Mouse (Mus musculus) limb, embryonic 15.5 days (tissue): ENCODE results near the gene 6430628N08Rik. TPM values are rescaled to one million over a fixed set of nuclear protein-coding genes. Genes with fewer than 3 reads are reported as not detected.

Experiments used
- ATAC-seq: fragments of 200-750 bp; cut with Nextera tagmentation; 2 replicates; pipeline ENCODE4 v1.8.0; 2017; ENCODE audit warnings: low read depth, moderate TSS enrichment; ENCODE audit not compliant: insufficient number of reproducible peaks, low FRiP score, low TSS enrichment
- H3K27ac ChIP-seq: fragments of 300-500 bp; sonication (generic); 2 replicates; pipeline ENCODE4 v1.5.1; 2015; ENCODE audit warnings: moderate library complexity, mild to moderate bottlenecking, inconsistent platforms
- H3K27me3 ChIP-seq: fragments of 300-500 bp; sonication (generic); 2 replicates; pipeline ENCODE4 v1.6.1; 2015; ENCODE audit warnings: inconsistent platforms
- H3K36me3 ChIP-seq: fragments of 300-500 bp; sonication (generic); 2 replicates; pipeline ENCODE4 v1.6.1; 2015; ENCODE audit warnings: inconsistent platforms
- H3K4me1 ChIP-seq: fragments of 300-500 bp; sonication (generic); 2 replicates; pipeline ENCODE4 v1.6.1; 2015; ENCODE audit warnings: inconsistent platforms
- H3K4me2 ChIP-seq: fragments of 300-500 bp; sonication (generic); 2 replicates; pipeline ENCODE4 v1.6.1; 2015; ENCODE audit warnings: mild to moderate bottlenecking, inconsistent platforms
- H3K4me3 ChIP-seq: fragments of 300-500 bp; sonication (generic); 2 replicates; pipeline ENCODE4 v1.5.1; 2015; ENCODE audit warnings: mild to moderate bottlenecking, inconsistent platforms
- H3K9ac ChIP-seq: fragments of 300-500 bp; sonication (generic); 2 replicates; pipeline ENCODE4 v1.6.1; 2015; ENCODE audit warnings: inconsistent platforms
- H3K9me3 ChIP-seq: fragments of 300-500 bp; sonication (generic); 2 replicates; pipeline ENCODE4 v1.6.1; 2016; ENCODE audit warnings: inconsistent platforms
- WGBS: fragments of 180-500 bp; shearing (Covaris S2); methylation state at CpG from one replicate; pipeline ENCODE4 v1.1.7; 2015; 5-methylcytosine and 5-hydroxymethylcytosine counted together
- polyA plus RNA-seq: library from polyadenylated mRNA; unstranded; fragments of >200 nt; fragmentation: Nextera tagmentation; extraction: Ambion mirVana; gene quantifications from 2 replicates; pipeline ENCODE4 v1.2.1, GENCODE M21; 2015

6430628N08Rik gene
- polyA plus RNA-seq, 1 experiment from 2014 or later: not detected

DNA sequence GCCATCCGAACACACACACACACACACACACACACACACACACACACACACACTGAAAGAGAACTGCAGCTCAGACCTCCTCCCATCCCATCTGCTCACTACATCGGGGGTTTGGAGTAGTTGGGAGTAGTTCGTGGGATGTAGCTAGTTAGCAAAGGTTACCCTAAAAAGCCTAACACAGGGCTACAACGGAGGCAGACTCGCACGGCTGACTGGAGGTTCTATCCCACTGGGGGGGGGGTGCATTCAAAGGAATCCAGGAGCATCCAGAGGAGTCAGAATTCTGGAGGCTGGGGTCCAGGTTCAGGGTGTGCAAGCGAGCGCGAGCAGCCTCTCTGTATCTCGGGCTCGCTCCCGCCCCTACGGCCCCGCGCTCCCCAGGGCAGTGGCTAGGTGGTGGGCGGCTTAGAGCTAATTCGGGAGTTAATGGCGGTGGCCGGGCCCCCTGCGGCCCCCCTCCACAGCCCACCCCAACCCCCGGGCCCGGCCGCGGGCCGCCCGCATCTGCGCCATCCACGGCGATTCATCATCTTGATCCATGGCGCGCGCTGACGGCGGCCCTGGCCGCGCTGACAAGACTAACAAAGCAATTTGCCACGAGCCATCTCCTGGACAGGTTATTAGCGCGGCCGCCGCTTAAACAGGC lies 53.3 kb downstream of the 6430628N08Rik start:
- peaks cover 20% of the 10 kb centered on the region for H3K4me1 ChIP-seq
- no peak overlapping the region for H3K9ac ChIP-seq
- no peaks in the 10 kb centered on the region for H3K36me3 ChIP-seq
- H3K27ac ChIP-seq: no peak overlapping the region
- under 1% methylated on average over 41 of the region's 41 CpGs for WGBS
- ATAC-seq: no peak
- H3K4me2 ChIP-seq: 0 out of 2 replicates have a peak overlapping the region, but pooled peaks have one; percentile 12
- no peaks in the 10 kb centered on the region for H3K9me3 ChIP-seq
- H3K27me3 ChIP-seq: peaks cover 95% of the 10 kb centered on the region
- H3K4me3 ChIP-seq: no peak overlapping the region

Other genes starting within 250 kb of the 6430628N08Rik start
- gene Cyp4b1, start 242.9 kb upstream of the 6430628N08Rik start, polyA plus RNA-seq: 1.8 and 2.1 TPM in 2 replicates
- 34.1 and 36.5 TPM in 2 replicates for gene Efcab14, start 152.9 kb upstream of the 6430628N08Rik start, polyA plus RNA-seq
- 0.22 and 0.26 TPM in 2 replicates for gene Tex38, start 109.6 kb upstream of the 6430628N08Rik start, polyA plus RNA-seq
- gene Atpaf1, start 105.9 kb upstream of the 6430628N08Rik start, polyA plus RNA-seq: 44.1 and 50.6 TPM in 2 replicates
- 14.0 and 14.1 TPM in 2 replicates for gene Mob3c, start 62.6 kb upstream of the 6430628N08Rik start, polyA plus RNA-seq
- 31.8 and 32.7 TPM in 2 replicates for gene Mknk1, start 51.5 kb upstream of the 6430628N08Rik start, polyA plus RNA-seq
- not detected in 2 replicates for gene Kncn, start 6.3 kb upstream of the 6430628N08Rik start, polyA plus RNA-seq
- 0.04 TPM in 1 of 2 replicates, not detected in the other for gene Dmbx1, start 49.3 kb downstream of the 6430628N08Rik start, polyA plus RNA-seq
- 3.6 and 5.1 TPM in 2 replicates for gene Faah, start 127.3 kb downstream of the 6430628N08Rik start, polyA plus RNA-seq
- 16.1 and 20.4 TPM in 2 replicates for gene Nsun4, start 163.2 kb downstream of the 6430628N08Rik start, polyA plus RNA-seq
- gene Uqcrh, start 184.4 kb downstream of the 6430628N08Rik start, polyA plus RNA-seq: 456 and 471 TPM in 2 replicates
- gene Lrrc41, start 184.6 kb downstream of the 6430628N08Rik start, polyA plus RNA-seq: 78.4 and 81.8 TPM in 2 replicates
- gene Rad54l, start 233.0 kb downstream of the 6430628N08Rik start, polyA plus RNA-seq: 22.9 and 23.1 TPM in 2 replicates
- 56.6 and 59.7 TPM in 2 replicates for gene Pomgnt1, start 233.2 kb downstream of the 6430628N08Rik start, polyA plus RNA-seq